Mouse (Mus musculus): ENCODE measurements at regions not wholly inside any gene's neighbourhood (a gene's known extent, or its start where the extent isn't known, plus 50 kb on each side); places are given as distances from the start of the nearest gene placed in this dataset.

DNA sequence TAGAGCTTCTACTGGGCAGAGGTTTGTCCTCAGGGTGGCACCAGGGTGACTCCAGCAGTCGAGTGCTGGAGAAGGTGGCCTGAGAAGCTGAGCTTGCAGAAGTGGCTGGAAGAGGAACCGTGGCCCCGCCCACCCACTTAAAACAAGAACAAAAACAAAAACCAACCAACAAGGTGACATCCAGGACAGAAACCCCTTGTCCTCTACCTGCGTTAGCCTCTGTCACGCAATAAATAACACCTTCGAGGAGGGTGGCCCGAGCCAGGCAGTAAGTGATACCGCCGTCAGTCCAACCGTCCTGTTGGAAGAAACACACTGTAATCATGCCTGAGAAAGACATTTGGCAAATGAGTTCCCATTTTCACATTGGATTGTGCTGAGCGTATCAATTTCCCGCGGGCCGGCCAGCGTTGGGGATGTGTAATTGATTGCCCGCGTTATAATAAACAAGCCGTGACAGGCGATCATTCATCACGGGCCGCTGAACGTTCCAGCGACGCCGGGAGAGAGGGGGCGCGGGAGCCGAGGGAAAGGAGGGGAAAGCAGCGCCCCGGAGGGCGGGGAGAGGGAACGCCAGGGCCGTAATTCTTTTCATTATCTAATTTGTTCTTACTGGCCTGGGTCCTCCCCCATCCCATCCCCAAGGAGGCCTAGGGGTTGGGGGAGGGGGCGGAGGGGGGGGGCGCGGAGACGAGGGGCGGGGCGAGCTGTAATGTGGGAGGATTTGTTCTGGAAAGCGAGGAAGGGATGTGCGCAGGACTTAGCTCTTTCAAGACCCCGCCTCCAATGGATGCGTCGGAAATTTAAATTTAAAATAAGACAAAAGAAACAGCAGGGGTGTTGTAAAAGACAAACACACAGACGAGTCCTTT is 135.6 kb downstream of the 2410131K14Rik start:
- DNase-seq, result peak; percentile 57

DNA sequence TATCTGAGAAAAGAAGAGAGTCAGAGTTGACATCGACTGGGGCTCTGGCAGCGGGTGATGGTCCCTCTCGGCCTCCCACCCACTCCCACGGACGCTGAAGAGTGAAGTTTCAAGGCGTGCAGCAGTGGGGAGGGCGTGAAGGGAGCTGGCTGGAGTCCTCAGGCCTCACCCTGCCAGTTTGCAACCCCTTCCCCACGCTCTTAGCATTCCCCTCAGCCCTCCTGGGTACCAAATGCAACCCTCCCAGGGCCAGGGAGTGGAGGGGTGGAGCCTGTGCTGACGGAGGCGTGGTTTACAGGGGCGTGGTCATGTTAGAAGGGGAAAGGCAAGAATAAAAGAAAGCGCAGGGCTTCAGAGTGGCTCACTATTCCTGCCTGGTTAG is 136.3 kb downstream of the 2410131K14Rik start:
- peak; percentile 86 for DNase-seq

DNA sequence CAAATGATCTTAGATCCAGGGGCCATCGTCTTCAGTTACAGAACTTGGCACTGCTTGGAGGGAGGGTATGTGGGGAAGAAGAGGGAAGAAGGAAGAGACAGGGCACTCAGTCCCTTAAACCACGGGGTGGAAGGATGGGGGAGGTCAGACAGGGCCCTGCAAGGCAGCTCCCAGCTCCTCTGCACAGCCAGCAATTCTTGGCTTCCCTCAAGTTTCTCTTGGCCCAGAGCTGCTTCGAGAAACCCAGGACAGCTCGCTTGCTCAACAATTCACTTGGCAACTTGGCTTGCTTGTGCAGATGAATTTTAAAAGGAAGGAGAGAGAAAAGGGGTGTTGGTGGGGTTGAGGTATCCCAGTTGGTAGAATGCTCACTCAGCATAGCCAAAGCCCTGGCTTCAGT is 141.1 kb downstream of the 2410131K14Rik start:
- no peak for DNase-seq

DNA sequence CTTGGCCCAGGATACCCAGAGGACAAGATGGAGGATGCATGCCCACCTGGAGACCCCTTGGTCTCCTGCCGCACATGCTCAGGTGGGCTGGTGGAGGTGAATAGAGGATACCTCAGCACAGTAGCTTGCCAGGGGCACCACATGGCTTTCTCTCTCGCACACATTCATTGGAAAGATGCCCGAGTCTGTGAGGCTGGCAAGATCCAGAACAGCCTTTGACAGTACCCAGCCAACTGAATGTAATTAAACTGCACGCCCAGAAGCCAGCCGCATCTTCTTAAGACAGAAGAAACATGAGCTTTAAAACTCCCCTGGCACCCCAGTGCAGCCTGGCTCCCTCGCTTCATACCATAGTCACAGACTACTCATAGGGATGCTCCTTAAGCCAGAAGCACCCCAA is 143.4 kb downstream of the 2410131K14Rik start:
- no peak for DNase-seq

DNA sequence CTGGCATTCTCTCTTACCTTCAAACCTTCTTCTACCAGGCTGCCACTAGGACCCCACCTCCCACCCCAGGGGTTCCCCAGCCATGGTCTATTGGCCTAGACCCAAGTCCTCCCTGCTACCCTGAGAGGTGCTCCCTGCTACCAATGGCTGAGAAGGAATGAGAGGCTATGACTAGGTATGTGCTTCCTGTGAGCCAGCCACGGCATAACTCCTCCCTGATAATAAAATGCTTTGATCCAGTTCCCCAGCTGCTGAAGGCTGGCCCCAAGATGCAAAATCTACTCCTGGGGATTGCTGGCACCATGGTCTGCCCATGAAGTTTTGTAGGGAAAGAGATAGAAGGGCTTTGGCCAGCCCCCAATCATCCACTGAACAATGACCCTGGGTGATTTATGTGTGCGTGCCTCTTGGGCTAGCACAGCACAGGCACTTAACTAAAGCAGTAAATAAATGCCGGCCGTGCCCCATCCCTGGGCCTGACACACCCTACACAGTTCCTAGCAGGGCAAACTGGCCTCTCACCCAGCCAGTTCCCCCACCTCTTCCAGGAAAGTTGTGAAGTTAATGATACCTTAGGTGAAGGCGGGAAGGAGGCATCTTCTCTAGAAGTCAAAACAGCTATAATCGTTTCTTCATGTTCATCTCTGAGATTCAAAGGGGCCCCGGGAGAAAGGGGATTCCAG is 145.8 kb downstream of the 2410131K14Rik start:
- no peak for DNase-seq

DNA sequence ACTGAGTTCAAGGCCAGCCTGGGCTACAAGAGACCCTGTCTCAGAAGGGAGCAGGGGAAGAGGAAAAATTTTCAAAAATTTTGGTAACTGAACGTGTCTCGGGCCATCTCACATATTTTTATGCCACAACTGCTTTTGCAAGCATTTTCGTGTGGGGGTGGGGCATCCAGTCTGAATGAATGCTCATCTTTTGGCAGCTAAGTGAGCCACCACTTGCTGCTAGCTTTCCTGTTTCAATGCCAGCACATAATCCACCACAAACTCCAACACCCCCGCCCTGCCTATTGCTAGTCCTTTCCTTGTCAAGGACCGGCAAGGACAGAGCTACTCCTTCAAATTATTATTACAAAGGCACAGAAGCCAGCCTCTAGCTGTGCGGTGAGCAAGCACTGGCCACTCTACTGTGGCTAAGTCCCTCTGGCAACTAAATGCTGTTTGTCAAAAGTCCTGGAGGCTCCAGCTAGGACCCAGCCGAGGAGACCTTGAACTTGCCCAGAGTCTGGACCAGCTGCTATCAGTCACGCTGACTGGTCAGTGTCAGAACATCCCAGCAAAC is 148.0 kb downstream of the 2410131K14Rik start:
- no peak for DNase-seq

DNA sequence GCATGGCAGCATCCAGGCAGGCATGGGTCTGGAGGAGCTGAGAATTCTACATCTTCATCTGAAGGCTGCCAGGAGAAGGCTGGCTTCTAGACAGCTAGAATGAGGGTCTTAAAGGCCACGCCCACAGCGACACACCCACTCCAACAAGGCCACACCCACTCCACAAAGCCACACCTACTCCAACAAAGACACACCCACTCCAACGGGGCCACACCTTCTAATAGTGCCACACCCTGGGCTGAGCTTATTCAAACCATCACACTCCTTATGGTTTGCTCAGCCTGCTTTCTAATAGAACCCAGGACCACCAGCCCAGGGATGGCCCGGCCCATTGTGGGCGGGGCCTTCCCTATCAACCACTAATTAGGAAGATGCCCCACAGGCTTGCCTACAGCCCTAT is 149.0 kb downstream of the 2410131K14Rik start:
- no peak for DNase-seq

DNA sequence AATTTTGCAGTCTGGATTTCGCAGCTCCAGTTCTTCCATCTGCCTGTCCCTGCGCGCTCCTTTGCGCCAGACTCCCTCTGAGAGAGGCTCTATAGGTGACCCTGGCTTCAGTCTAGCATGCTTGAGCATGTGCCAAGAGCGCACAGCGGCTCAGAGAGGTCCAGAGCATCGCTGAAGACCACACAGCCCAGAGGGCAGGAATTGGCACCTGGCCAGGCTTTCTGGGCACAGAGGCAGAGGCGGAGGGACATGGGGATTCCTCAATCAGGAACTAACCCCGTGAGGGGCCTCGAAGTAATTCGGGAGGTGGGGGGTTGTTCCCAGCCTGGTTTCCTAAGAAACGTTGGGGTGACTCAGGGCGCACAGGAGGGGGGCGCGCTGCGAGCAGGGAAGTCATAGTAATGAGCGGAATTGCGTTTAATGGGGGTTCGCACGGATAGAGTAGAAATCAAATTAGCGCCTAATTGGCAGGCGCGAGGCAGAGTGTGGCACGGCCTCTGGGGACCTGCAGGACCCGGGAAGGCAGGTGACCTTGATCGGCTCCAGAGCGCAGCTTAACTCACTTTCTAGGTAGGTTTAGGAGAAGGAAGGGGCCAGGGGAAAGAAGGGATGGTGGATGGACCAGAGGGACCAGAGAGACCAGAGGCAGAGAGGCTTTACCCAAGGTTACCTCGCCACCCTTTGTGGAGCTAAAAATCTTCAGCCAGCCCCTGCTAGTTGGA is 151.1 kb downstream of the 2410131K14Rik start:
- no peak for DNase-seq

DNA sequence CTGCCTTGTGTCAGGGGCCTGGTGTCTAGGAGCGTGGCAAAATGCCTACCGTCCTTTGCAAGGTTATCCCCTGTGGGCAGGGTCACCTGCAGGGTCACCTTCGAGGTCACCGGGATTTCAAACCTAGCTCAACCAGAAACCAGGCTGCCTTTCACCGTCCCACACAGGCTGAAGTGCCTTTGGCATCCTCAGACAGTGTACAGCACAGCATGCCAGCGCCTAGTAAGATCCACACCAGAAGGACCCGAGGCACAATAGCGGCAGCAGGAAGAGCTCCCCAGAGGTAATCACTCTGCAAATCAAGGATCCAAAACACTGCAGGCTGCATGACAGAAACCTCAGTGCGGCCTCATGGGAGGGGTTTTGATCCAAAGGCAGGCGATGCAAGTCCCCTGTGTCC is 155.9 kb downstream of the 2410131K14Rik start:
- no peak for DNase-seq

DNA sequence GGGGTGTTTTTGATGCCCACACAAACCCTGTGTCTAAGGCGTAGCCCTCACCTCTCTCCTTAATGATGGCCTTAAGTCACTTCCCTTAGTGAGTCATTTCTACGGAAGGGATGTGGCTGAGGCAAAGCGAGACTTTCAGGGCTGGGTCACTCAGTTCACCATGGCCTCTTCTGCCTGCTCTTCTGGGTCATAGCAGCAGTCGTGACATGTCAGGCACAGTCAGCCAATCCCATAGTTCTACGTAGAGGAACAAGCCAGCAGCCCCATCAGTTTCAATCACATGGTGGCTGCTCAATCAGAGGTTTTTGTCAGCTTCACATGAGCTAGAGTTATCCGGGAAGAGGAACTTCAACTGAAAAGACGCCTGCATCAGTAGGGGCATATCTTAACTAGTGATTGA is 156.1 kb upstream of the Med13l start:
- DNase-seq, result no peak

DNA sequence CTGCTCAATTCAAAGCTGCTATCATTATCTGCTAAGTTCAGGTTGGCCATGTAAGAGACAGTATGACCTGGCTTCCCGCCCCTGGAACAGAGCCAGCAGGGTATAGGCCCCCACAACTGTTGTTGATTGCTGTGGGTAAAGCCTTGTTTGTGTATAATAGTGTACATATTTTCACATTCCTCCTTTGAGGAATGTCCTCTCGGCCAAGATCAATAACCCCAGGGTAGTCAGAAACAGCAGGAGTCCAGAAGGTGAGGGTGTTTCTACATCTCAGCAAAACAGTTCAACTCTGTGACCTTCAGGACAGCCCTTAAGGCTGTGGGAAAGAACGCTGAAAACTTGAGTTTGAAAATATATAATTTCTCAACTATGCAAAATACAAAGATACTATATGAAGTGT is 155.1 kb upstream of the Med13l start:
- DNase-seq, result no peak

DNA sequence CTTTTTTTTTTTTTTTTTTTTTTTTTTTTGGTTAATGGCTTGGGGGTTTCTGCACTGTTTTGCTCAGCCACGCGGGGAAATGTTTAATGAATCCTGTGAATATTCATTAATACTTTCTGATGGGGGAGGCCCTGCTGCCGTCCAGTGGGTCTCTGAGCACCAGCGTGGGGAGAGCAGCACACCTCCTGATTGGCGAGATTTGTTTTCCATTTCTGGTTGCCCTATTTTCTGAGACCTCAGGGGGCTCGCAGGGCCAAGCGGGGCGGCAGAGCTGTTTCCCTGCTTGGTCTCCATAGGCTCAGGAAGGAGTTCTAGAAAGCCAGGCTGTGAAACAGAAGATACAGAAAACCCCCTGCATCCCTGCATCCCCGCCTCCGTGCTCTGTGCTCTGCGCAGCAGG is 153.0 kb upstream of the Med13l start:
- no peak for DNase-seq

DNA sequence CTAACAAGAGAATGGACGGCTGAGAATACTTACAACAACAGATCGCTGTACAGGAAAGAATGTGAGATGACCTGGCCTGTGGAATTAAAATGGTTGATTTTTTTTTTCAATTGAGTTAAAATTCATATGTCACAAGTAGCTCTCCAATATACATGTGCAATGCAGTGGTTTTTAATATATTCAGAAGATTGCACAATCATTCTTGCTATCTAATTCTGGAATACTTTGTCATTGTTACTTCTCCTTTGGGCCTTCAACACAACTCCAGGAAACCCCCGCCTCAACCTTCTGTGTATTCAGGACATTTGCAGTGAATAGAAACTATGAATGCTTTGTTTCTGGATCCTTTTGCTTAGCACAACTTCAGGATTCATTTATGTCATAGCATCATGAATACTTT is 152.5 kb upstream of the Med13l start:
- no peak for DNase-seq

DNA sequence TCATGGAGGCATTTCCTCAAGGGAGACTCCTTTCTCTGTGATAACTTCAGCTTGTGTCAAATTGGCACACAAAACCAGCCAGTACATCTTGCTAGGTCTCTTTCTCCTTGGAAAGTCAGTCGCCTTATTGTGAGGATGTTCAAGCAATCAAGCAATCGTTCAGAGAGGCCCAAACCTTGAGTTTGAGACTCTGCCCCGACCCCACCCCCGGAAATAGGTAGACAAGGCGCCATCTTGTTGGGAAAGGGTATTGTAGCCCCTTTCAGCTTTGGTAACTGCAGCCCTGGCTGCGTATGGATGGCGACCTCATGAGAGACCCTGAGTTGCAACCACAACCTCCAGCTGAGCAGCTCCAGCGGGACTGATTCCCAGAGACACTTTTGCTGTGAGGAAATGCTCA is 151.7 kb upstream of the Med13l start:
- no peak for DNase-seq

DNA sequence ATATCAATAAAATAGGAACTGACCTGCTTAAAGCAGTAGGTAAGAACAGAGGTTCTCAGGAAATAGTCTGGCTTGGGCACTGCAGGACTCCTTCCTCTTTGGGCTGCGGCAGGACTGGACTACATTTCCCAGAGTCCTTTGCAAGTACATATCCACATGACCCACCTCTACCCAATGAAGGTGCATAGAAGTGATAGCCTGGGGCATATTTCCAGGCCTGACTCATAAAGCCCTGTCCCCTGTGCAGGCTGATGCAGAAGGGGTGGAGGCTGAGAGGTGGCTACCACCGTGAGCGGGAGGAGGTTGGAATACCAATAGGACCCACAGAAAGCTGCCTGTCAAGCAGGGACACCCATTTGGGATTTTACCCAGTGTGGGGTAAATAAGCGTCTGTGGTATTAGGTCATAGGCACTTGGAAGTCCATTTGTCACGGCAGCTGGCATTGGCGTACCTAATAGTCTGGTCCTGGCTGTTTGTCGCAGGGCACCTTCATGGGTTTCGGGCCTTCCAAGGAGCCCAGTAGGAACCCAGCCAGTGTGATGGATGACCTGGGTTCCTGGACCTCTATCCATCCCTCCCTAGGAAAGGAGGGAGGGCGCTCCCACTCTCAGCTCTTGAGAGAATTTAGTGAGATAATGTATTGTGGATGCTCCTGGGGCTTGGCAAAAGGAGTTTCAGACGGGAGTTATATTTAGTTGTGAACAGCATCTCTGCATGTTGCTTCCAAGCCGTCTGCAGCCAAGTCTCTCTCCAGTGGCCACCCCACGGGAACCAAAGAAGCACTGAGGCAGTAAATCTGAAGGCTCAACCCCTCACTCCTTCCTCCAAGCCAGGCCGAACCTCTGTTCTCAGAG is 146.8 kb upstream of the Med13l start:
- DNase-seq, result peak; percentile 68

DNA sequence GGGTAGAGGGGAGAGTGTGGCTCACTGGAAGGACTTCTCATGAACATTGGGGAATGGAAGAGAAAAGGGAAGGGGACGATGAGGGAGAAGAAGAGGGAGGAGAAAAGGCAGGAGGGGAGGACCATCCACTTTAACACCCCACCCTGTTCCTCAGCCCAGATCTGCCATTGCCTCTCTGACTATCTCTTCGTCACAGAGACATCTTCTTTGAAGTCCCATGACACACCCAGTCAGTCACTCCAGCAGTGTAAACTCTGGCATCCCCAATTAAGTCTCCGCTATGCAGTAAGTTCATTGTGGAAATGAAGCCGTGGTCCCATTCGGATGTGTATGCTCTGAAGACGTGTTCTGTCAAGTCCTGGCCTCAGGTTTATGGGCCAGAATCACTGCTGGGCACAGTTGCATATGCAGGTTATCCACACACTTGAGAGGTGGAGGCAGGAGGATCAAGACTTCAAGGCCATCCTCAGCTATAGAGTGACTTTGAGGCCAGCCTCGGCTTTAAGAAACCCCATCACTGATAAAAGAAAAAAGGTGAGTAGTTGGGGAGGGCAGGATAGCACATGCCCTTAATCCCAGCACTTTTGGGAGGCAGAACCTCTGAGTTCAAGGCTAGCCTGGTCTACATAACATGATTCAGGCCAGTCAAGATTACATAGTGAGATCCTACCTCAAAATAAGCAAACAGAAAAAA is 141.0 kb upstream of the Med13l start:
- DNase-seq, result no peak

DNA sequence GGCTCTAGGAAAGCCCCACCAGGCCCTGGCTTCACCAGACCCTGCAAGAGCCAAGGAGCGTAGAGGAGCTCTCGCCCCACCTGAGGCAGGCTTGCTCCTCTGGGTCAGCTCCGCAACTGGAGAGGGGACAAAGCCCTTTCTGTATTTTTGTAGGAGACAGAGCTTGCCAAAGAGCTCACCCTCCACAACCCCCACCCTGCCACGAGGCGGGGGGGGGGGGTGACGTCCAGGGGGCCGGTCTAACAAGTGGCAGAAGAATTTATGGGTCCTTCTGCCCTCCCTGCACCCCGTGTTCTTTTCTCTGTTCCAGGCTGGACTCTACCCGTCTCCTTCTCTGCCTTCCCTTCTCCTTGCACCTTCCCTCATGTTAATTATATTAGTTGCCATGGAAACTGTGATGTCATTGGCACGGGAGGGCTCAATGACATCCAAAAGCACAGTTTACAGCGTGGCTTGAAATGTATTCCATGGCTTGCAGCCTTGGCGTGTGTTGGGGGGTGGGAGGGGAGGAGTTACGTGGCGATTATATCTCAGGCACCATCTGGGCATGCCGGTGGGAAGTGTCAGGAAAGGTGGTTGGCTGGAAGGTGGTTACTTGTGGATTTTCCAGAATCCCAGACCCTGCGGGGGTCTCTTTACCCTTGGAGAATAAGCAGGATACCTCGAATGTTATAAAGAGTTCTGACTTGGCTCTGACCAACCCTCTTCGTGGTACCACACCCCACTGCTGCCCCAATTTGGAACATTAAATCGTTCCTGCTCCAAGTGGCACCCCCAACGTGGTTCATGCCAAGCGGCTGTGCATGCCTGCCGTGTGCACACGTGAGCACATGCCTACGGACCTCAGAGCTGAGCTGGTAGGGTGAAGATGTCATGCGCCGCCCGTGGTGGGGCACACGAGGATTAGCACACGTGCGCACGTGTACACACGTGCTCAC is 138.3 kb upstream of the Med13l start:
- DNase-seq, result no peak

DNA sequence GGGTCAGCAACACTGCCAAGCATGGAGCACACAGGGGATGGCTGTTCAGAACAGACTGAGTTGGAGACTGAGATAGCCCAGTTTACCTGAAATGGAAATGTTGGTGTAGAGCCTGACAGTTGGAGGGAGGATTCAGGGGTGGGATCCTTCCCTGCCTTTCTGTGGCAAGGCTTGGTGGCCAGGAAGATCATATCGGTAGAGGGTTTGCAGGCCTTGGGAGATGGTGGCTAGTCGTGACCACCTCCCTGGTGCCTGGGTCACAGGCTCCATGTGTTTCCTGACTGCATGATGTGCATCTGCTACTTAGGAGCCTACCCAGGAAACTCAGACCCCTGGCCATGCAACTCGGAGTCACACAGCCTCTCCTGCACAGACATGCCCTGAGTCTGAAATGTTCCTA is 136.3 kb upstream of the Med13l start:
- no peak for DNase-seq

DNA sequence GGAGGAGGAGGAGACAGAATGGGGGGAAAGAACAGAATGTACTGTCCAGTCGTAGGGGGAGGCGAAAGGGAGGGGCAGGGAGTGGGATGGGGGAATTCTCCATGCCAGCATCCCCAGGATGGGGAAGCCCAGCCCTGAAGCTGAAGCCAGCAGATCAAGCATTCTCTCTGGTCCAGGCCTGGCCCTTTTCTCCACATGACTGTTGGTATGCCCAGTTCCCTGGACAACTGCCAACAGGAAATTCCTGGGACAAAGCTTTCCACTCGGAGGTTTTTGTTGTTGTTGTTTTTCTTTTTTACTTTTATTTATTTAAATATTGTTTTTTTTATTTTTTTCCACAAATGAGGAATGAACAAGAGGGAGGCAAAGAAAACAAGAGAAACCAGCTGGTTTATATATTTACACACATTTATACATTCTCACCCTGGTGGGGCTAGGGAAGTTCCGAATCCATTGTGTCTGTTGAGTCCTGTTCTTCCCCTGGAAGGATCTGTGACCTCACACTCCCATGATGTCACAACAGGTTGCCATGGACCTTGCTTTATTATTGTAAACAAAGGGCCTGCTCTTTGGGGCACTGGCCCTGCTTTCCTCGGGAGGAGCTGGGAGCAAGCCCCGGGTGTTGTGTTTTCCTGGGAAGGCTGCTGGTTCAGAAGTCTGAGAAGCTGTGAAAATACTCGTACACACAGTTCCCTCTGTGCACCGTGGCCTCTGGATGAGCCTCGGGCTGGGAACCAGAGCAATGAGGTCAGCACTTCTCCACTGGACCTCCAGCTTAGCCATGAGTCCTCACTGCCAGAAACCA is 135.5 kb upstream of the Med13l start:
- DNase-seq, result no peak

DNA sequence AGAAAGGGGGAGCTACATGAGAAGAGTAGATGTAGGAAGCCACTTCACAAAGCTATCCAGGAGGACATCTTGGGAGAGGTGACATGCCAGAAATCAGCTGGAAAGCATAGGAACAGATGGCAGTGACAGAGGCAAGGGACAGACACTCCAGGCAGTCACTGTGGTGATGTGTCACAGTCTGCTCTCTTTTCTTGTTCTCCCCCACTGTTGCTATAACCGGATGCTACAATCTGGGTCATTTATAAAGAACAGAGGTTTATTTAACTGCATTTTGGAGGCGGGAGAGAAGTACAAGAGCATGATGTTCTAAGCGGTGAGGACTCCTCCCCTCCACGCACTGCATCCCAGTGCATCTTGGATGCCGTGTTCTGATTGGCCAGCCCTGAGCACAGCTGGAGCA is 133.8 kb upstream of the Med13l start:
- no peak for DNase-seq
